Mouse (Mus musculus) lung, postnatal 36 days (tissue): ENCODE measurements around the gene Mrps22.

Experiments
- DNase-seq: peaks from one replicate; pipeline ENCODE4 v3.0.0; 2022; ENCODE audit warnings: mixed read lengths

Mrps22 gene

DNA sequence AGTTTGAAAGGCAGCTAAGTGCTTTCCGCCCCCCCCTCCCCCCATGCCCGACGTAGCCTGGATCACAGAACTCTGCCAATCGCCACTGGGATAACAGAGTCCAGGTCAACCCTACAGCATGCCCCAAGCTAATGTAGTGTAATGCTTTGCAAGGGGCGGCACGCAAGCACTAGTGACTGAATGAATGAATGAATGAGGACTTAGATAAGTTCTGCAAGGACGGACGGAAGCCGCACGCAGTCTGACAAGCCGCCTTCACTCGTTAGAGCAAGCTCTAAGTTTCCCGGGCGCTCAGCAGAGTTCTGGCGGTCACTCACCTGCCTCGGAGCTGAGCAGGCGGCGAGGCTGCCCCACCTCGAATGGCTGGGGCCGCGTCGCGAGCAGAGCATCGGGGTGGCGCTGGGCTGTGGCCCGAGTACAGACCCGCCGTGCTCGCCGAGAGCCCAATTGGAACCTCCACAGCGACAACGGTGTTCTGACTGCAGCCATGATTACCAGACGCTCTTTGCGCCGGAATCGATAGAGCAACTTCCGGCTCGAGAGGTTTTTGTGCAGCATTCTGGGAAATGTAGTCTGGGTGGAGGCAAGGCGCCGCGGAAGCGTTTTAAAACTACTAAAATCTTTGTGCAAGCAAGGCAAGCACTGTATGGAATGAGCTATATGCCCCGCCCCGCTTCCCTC lies at the start of gene Mrps22:
Mrps22 (minus strand) TSS at position 505 of the 681 bp plus-strand sequence.
- peak; percentile 93 for DNase-seq

DNA sequence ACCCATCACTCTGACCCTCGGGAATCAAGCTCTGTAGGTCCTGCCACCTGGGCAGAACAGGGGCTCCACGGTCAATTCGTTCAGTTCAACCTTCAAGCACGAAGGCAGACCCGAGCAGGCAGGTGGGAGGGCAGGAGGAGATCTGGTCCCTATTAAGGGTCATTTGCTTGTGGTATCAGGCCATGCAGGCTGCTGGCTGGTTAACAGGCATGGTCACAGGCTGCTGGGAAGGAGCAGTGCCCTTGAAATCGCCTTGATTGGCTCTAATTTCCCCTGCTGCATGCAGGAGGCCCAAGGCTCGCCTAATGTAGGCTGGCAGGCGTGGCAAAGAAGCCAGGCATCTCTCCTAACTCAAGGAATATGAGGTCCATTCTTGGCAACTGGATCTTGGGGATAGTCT lies 49.1 kb upstream of the Mrps22 start:
- DNase-seq: no peak

DNA sequence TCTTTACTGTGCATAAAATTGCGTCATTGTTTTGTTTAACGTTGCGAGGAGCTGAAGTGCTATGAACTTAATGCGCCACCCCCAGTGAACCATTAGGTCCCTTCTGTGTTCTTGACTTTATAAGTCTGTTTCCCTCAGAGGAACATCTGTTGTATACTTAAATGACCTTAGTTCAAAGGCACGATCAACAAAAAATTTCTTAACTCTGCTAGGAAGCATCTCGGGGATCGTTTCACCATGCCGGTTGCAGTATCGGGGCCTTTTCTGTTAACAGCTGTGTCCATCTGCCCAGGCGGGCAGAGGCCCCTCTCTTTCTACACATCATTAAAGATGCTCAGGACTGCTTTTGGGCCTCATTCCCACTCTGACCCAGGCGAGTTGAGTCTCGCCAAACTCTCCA lies 46.0 kb upstream of the Mrps22 start:
- DNase-seq: peak; percentile 65

GRCm38 (mm10) chr9:98645750-98646149 lies 44.3 kb upstream of the Mrps22 start:
- peak; percentile 68 for DNase-seq

DNA sequence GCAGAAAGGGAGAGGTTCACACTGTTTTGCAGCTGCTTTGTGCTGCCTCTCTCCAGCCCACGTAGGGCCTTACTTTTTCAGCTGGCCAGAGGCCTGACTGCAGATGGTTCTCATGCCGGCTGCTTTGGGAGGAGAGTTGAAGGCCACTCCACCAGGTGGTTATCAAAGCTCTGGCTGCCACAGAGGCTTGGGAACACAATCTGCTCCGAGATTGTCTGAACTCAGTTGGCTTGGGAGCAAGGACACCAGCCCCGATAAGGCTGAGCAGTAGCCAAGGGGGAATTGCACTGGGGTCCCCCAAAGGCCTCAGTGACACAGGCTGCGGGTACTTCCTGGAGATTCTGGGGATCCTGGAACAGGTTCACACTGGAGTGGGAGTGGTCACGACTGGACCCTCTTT lies 40.7 kb upstream of the Mrps22 start:
- no peak for DNase-seq

DNA sequence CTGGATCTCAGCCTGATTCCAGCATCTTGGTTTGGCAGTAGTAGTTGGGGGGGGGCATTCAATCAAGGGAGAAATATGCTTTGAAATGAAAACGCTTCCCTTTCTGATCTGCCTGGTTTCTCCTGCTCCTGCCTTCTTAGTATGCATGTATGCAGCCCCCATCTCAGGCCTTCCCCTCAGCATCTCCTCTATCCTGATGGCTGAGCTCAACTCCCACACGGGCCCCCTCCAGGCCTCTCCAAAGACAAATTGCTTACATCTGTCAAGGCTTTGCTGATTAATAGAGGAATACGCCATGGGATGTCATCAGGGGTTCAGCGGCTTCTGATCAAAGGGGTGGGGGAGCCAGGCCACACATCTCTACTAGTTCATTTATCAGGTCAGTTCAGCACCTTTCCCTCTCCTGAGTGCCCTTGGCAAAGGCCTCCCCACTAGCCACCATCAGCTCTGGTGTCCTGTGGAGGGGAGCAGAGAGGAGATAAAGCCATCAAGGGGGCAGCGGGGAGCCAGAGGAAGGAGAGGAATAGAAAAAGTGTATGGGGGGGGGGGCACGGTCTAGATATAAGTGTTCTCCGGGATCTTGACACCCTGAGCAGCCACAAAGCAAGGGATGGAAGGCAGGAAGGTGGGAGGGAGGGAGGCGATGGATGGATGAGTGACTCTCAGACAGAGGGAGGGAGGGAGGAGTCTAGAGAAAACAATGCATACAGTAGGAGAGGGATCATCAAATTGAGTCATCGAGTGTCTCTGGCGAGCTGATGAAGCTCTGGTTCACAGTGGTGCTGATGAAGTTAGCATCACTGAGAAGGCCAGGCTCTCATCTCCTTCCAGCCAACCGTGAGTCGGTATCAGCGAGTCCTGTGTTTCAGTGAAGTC lies 32.1 kb upstream of the Mrps22 start:
- no peak for DNase-seq

GRCm38 (mm10) chr9:98628480-98628879 lies 27.0 kb upstream of the Mrps22 start:
- DNase-seq: no peak

- no peak for DNase-seq
Measured at GRCm38 (mm10) chr9:98604896-98605295, 3.4 kb upstream of the Mrps22 start.

- no peak for DNase-seq
Measured at GRCm38 (mm10) chr9:98601837-98602359, 438 bp upstream of the Mrps22 start.

DNA sequence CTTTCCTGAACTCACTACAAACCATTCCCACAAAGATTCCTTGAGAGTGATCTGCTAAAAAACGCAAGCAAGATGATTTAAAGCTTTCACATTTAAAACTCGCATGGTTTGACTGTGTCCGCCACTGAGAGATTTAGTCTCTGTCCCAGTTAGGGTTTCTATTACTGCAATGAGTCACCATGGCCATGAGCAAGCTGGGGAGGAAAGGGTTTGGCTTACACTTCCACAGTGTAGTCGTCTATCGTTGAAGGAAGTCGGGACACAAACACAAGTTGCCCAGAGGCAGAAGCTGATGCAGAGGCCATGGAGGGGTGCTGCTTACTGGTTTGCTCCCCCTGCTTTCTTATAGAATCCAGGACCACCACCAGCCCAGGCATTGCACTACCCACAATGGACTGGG lies 1.4 kb downstream of the Mrps22 start:
- DNase-seq: no peak

DNA sequence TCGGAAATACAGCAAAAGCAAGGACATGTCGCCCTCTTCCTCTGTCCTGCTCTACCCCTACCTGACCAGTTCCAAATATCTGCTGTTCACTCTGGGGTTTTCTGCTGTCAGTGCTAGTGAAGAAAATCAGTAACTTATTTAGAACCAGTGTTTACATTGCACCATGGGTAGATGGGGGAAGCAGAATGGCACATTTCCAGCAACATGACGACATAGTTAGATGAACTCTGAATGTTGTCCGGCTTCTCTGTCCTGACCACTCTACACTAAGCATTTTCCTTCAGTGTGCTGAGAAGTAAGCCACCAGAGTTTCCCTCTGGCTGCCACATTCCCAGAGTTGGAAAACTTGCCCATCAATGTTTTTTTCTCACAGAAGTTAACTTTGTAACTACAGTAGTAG lies 17.6 kb downstream of the Mrps22 start:
- DNase-seq: no peak

- DNase-seq: peak; percentile 99
Measured at GRCm38 (mm10) chr9:98563137-98564126, 38.0 kb downstream of the Mrps22 start, which contains the start of gene Copb2. Copb2 (plus strand) TSS chr9:98563721.

GRCm38 (mm10) chr9:98544042-98544441 lies 57.4 kb downstream of the Mrps22 start:
- no peak for DNase-seq
